Mouse (Mus musculus) liver, embryonic 11.5 days (tissue): Measurements from ENCODE around the gene Rag2. TPM values are rescaled to one million over a fixed set of nuclear protein-coding genes. Genes with fewer than 3 reads are reported as not detected.

Source experiments
- ATAC-seq: fragments of 200-750 bp; cut with Nextera tagmentation; replicated peaks from 2 replicates; pipeline ENCODE4 v1.8.0; 2017; ENCODE audit warnings: moderate number of reproducible peaks, mild to moderate bottlenecking, moderate TSS enrichment, moderate library complexity; ENCODE audit not compliant: low FRiP score
- DNase-seq: peaks from one replicate; pipeline ENCODE4 v3.0.0-alpha.2; 2017; ENCODE audit warnings: low spot score
- H3K27ac ChIP-seq: fragments of 300-500 bp; sonication (generic); 2 replicates; pipeline ENCODE4 v1.5.1; 2014; ENCODE audit warnings: mild to moderate bottlenecking, low read depth, low read length, control low read depth
- H3K27me3 ChIP-seq: fragments of 300-500 bp; sonication (generic); replicated peaks from 2 replicates; pipeline ENCODE4 v1.6.1; 2014; ENCODE audit warnings: low read length, mixed read lengths; ENCODE audit not compliant: control insufficient read depth, insufficient read depth
- H3K36me3 ChIP-seq: fragments of 300-500 bp; sonication (generic); 2 replicates; pipeline ENCODE4 v1.6.1; 2014; ENCODE audit warnings: mild to moderate bottlenecking, low read length, moderate library complexity, mixed read lengths; ENCODE audit not compliant: control insufficient read depth, insufficient read depth
- H3K4me1 ChIP-seq: fragments of 300-500 bp; sonication (generic); replicated peaks from 2 replicates; pipeline ENCODE4 v1.6.1; 2014; ENCODE audit warnings: low read length, mixed read lengths; ENCODE audit not compliant: control insufficient read depth, insufficient read depth
- H3K4me2 ChIP-seq: fragments of 300-500 bp; sonication (generic); 2 replicates; pipeline ENCODE4 v1.6.1; 2014; ENCODE audit warnings: mild to moderate bottlenecking, control low read depth, moderate library complexity
- H3K4me3 ChIP-seq: fragments of 300-500 bp; sonication (generic); 2 replicates; pipeline ENCODE4 v1.5.1; 2014; ENCODE audit warnings: low read depth, low read length, control low read depth
- H3K9ac ChIP-seq: fragments of 300-500 bp; sonication (generic); 2 replicates; pipeline ENCODE4 v1.6.1; 2014; ENCODE audit warnings: low read depth, low read length, control low read depth
- H3K9me3 ChIP-seq: fragments of 300-500 bp; sonication (generic); 2 replicates; pipeline ENCODE4 v1.6.1; 2016; ENCODE audit warnings: low read length, inconsistent platforms, mixed read lengths; ENCODE audit not compliant: control insufficient read depth
- WGBS: fragments of 180-500 bp; shearing (Covaris S2); extraction: QIAGEN DNeasy Blood & Tissue Kit; methylation state at CpG from one replicate; pipeline ENCODE4 v1.1.7; 2014; 5-methylcytosine and 5-hydroxymethylcytosine counted together
- polyA plus RNA-seq: library from polyadenylated mRNA; unstranded; fragments of >200 nt; fragmentation: Nextera tagmentation; extraction: Ambion mirVana; gene quantifications from 2 replicates; pipeline ENCODE4 v1.2.1, GENCODE M21; 2014

Rag2 gene
- polyA plus RNA-seq, 1 experiment from 2014 or later = 0.10 TPM

- Histone ChIP-seq H3K4me3 (no peak overlapping the region), H3K27me3 (no peaks in the 10 kb centered on the region), H3K36me3 (no peaks in the 10 kb centered on the region), H3K4me2 (no peak overlapping the region), H3K27ac (no peak overlapping the region), H3K9ac (no peak overlapping the region), H3K4me1 (no peaks in the 10 kb centered on the region), H3K9me3 (no peaks in the 10 kb centered on the region)
- no peak for ATAC-seq
- 70% methylated on average over 3 of the region's 3 CpGs for WGBS
- DNase-seq = no peak
Measured at GRCm38 (mm10) chr2:101639840-101640350, 15.4 kb downstream of the Rag2 start.

- H3K27me3 ChIP-seq = no peaks in the 10 kb centered on the region
- H3K4me2 ChIP-seq = no peak overlapping the region
- no peak overlapping the region for H3K9ac ChIP-seq
- 79% methylated on average over 1 of the region's 1 CpGs for WGBS
- H3K4me3 ChIP-seq = no peak overlapping the region
- H3K36me3 ChIP-seq = no peaks in the 10 kb centered on the region
- no peak overlapping the region for H3K27ac ChIP-seq
- DNase-seq (no peak), ATAC-seq (no peak)
- no peaks in the 10 kb centered on the region for H3K4me1 ChIP-seq
- H3K9me3 ChIP-seq = no peaks in the 10 kb centered on the region
Measured at GRCm38 (mm10) chr2:101645841-101646240, 21.3 kb downstream of the Rag2 start.

- Histone ChIP-seq H3K9me3 (no peaks in the 10 kb centered on the region), H3K36me3 (no peaks in the 10 kb centered on the region), H3K4me3 (no peak overlapping the region), H3K27me3 (peaks cover 3% of the 10 kb centered on the region; the same call in 1 of the 2 replicates), H3K4me1 (no peaks in the 10 kb centered on the region), H3K9ac (no peak overlapping the region), H3K27ac (no peak overlapping the region), H3K4me2 (no peak overlapping the region)
- ATAC-seq (no peak), DNase-seq (no peak)
- WGBS = 90% methylated on average over 2 of the region's 2 CpGs
Measured at GRCm38 (mm10) chr2:101648361-101648760, 23.8 kb downstream of the Rag2 start.

- 43% methylated on average over 8 of the region's 8 CpGs for WGBS
- H3K4me1 ChIP-seq = no peaks in the 10 kb centered on the region
Measured at GRCm38 (mm10) chr2:101649114-101649671, 24.7 kb downstream of the Rag2 start, which contains the start of the genes Rag1 and B230118H07Rik. Rag1 (minus strand) TSS chr2:101649501. B230118H07Rik (minus strand) TSS chr2:101649532.

GRCm38 (mm10) chr2:101650446-101650845 is 25.9 kb downstream of the Rag2 start:
- Histone ChIP-seq H3K4me1 (no peaks in the 10 kb centered on the region), H3K9me3 (no peaks in the 10 kb centered on the region), H3K4me3 (no peak overlapping the region), H3K36me3 (no peaks in the 10 kb centered on the region), H3K9ac (no peak overlapping the region), H3K27me3 (peaks cover 3% of the 10 kb centered on the region; the same call in 1 of the 2 replicates), H3K27ac (no peak overlapping the region), H3K4me2 (no peak overlapping the region)
- DNase-seq (no peak), ATAC-seq (no peak)
- 67% methylated on average over 1 of the region's 1 CpGs for WGBS

More at GRCm38 (mm10) chr2:101649114-101649671, 24.7 kb downstream of the Rag2 start, which contains the start of the genes Rag1 and B230118H07Rik:
- no peaks in the 10 kb centered on the region for H3K36me3 ChIP-seq
- no peak within 1 kb of the TSS for H3K4me3 ChIP-seq
- ATAC-seq (no peak), DNase-seq (no peak)
- H3K9me3 ChIP-seq = no peaks in the 10 kb centered on the region
- H3K27me3 ChIP-seq = peaks cover 3% of the 10 kb centered on the region; the same call in 1 of the 2 replicates
- no peak within 1 kb of the TSS for H3K4me2 ChIP-seq
- H3K27ac ChIP-seq = no peak within 1 kb of the TSS
- no peak within 1 kb of the TSS for H3K9ac ChIP-seq

GRCm38 (mm10) chr2:101652204-101652920 is 27.8 kb downstream of the Rag2 start:
- WGBS = 43% methylated on average over 14 of the region's 14 CpGs
- no peaks in the 10 kb centered on the region for H3K9me3 ChIP-seq
- ATAC-seq (peak; percentile 60; the same call in 1 of the 2 replicates), DNase-seq (no peak)
- no peak overlapping the region for H3K27ac ChIP-seq
- peak overlapping the region; percentile 56 for H3K4me2 ChIP-seq
- peaks cover 3% of the 10 kb centered on the region; the same call in 1 of the 2 replicates for H3K27me3 ChIP-seq
- H3K4me3 ChIP-seq = peak overlapping the region; percentile 22
- no peaks in the 10 kb centered on the region for H3K4me1 ChIP-seq
- H3K36me3 ChIP-seq = no peaks in the 10 kb centered on the region
- no peak overlapping the region for H3K9ac ChIP-seq

- peak; percentile 75; the same call in 1 of the 2 replicates for ATAC-seq
Measured at GRCm38 (mm10) chr2:101652921-101653597, 28.5 kb downstream of the Rag2 start.

GRCm38 (mm10) chr2:101660536-101660935 is 36.0 kb downstream of the Rag2 start:
- Histone ChIP-seq H3K27me3 (no peaks in the 10 kb centered on the region), H3K4me2 (no peak overlapping the region), H3K4me3 (no peak overlapping the region), H3K9ac (no peak overlapping the region), H3K4me1 (no peaks in the 10 kb centered on the region), H3K9me3 (no peaks in the 10 kb centered on the region), H3K27ac (no peak overlapping the region), H3K36me3 (no peaks in the 10 kb centered on the region)
- 89% methylated on average over 2 of the region's 2 CpGs for WGBS
- DNase-seq (no peak), ATAC-seq (no peak)

More at GRCm38 (mm10) chr2:101652921-101653597, 28.5 kb downstream of the Rag2 start:
- peak overlapping the region; percentile 56 for H3K4me2 ChIP-seq
- H3K9ac ChIP-seq = no peak overlapping the region
- DNase-seq = peak; percentile 57
- H3K4me3 ChIP-seq = peak overlapping the region; percentile 22; the same call in 1 of the 2 replicates
- H3K9me3 ChIP-seq = no peaks in the 10 kb centered on the region
- 16% methylated on average over 14 of the region's 14 CpGs for WGBS
- peaks cover 3% of the 10 kb centered on the region; the same call in 1 of the 2 replicates for H3K27me3 ChIP-seq
- no peak overlapping the region for H3K27ac ChIP-seq
- no peaks in the 10 kb centered on the region for H3K36me3 ChIP-seq
- no peaks in the 10 kb centered on the region for H3K4me1 ChIP-seq
